Mouse (Mus musculus): ENCODE data around the gene Sac3d1. TPM values are rescaled to one million over a fixed set of nuclear protein-coding genes. Genes with fewer than 3 reads are reported as not detected.
A peak's percentile ranks its signal among the peaks of the same experiment; 100 is the strongest.

Sac3d1 gene
- total and polyA plus RNA-seq, 3 experiments, result 44.4 to 49.3 TPM; not detected in 1

DNA sequence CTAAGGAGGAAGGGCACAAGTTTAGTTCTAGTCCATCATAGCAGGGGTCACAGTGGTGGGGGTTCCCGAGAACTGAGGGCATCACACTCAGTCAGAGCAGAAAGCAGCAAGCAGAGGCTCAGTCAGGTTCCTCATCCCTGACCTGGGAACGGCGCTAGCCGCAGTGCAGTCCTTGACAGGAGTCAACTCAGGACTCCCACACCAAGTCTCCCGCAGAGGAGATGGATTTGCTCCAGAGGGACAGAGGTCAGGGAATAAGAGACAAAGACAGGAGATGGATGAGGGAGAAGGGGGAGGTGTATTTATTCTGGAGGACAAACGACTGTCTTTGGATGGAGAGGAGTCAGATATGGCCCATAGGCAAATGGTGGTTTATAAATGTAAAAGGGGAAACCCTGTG is 5.3 kb downstream of the Sac3d1 start:
- H3K27me3 ChIP-seq (ENCODE audit: control insufficient read depth in 1 of 2, insufficient read depth in 2 of 2, low read length in 2 of 2), result no peaks in the 10 kb centered on the region
- H3K9ac ChIP-seq (ENCODE audit: control insufficient read depth, low read depth, low read length, poor library complexity, severe bottlenecking), result no peak overlapping the region
- no peak for DNase-seq (ENCODE audit: low read depth, low spot score)
- peaks cover 2 to 10% of the 10 kb centered on the region in 2 experiments; a peak in 2 of 4 replicates for H3K4me1 ChIP-seq (ENCODE audit: control insufficient read depth in 1 of 2, insufficient read depth in 2 of 2, low read length in 2 of 2)
- H3K79me2 ChIP-seq (ENCODE audit: control insufficient read depth, insufficient read depth, low read length, poor library complexity), result peaks cover 20% of the 10 kb centered on the region
- peaks cover 0 to 10% of the 10 kb centered on the region in 2 experiments; a peak in 2 of 4 replicates for H3K36me3 ChIP-seq (ENCODE audit: control insufficient read depth in 1 of 2, insufficient read depth in 2 of 2, low read length in 2 of 2)
- no peak overlapping the region for H3K27ac ChIP-seq (ENCODE audit: control insufficient read depth, low read depth, low read length)
- TF ChIP-seq ZNF384 (IDR thresholded peaks at IDR 0.05; ENCODE audit: low read depth, low read length) (no peak), MAZ (IDR thresholded peaks at IDR 0.05; ENCODE audit: low read depth, low read length) (no peak), MXI1 (IDR thresholded peaks at IDR 0.05; ENCODE audit: low read depth, low read length) (no peak), POLR2AphosphoS5 (IDR thresholded peaks at IDR 0.05; ENCODE audit: borderline replicate concordance, low read depth, low read length) (no peak)
- no peak overlapping the region for H3K4me3 ChIP-seq (ENCODE audit: control insufficient read depth in 1 of 2, insufficient read depth in 1 of 2, low read depth in 2 of 2, low read length in 2 of 2)
- no peaks in the 10 kb centered on the region for H3K9me3 ChIP-seq (replicated peaks; ENCODE audit: insufficient read depth, low read length)

DNA sequence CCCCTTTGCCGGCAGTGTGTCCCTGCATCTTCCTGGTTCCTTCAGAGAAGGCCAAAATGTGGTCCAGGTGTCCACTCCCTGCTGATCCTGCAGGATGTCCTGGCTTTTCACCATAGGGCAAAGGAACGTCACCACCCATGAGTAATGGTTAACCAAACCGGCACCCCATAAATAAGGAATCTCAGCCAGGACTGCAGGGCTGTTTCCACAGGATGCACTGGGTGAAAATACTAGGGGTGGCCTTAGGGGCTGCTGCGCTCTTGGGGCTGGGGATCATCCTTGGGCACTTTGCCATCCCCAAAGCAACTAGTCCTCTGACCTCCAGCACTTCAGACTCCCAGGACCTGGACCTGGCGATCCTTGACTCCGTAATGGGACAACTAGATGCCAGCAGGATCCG is 12.9 kb downstream of the Sac3d1 start, which contains the start of gene Naaladl1:
Naaladl1 (plus strand) TSS at position 197 of the 400 bp plus-strand sequence.
- Histone ChIP-seq H3K27me3 (ENCODE audit: control insufficient read depth in 1 of 2, insufficient read depth in 2 of 2, low read length in 2 of 2) (no peaks in the 10 kb centered on the region), H3K4me3 (ENCODE audit: control insufficient read depth in 1 of 2, insufficient read depth in 1 of 2, low read depth in 2 of 2, low read length in 2 of 2) (no peak within 1 kb of the TSS), H3K79me2 (ENCODE audit: control insufficient read depth, insufficient read depth, low read length, poor library complexity) (no peaks in the 10 kb centered on the region), H3K4me1 (ENCODE audit: control insufficient read depth in 1 of 2, insufficient read depth in 2 of 2, low read length in 2 of 2) (peaks cover 24 to 33% of the 10 kb centered on the region in 2 experiments), H3K27ac (ENCODE audit: control insufficient read depth, low read depth, low read length) (peak within 1 kb of the TSS; percentile 82), H3K9ac (ENCODE audit: control insufficient read depth, low read depth, low read length, poor library complexity, severe bottlenecking) (0 out of 2 replicates have a peak within 1 kb of the TSS, but pooled peaks have one; percentile 4), H3K36me3 (ENCODE audit: control insufficient read depth in 1 of 2, insufficient read depth in 2 of 2, low read length in 2 of 2) (peaks cover 0 to 32% of the 10 kb centered on the region in 2 experiments; a peak in 2 of 4 replicates), H3K9me3 (replicated peaks; ENCODE audit: insufficient read depth, low read length) (no peaks in the 10 kb centered on the region)
- TF ChIP-seq EP300 (IDR thresholded peaks at IDR 0.05; ENCODE audit: low read depth in 1 of 2, low read length in 2 of 2) (no peak), GATA1 (IDR thresholded peaks at IDR 0.05; ENCODE audit: low read depth, low read length) (no peak), ZC3H11A (IDR thresholded peaks at IDR 0.05; ENCODE audit: low read depth, low read length) (no peak), USF2 (IDR thresholded peaks at IDR 0.05; ENCODE audit: borderline replicate concordance in 1 of 2, insufficient read depth in 1 of 2, low read depth in 1 of 2, low read length in 2 of 2) (no peak), MAX (IDR thresholded peaks at IDR 0.05; ENCODE audit: low read length) (no peak)
- DNase-seq (ENCODE audit: low read depth, low spot score), result no peak

DNA sequence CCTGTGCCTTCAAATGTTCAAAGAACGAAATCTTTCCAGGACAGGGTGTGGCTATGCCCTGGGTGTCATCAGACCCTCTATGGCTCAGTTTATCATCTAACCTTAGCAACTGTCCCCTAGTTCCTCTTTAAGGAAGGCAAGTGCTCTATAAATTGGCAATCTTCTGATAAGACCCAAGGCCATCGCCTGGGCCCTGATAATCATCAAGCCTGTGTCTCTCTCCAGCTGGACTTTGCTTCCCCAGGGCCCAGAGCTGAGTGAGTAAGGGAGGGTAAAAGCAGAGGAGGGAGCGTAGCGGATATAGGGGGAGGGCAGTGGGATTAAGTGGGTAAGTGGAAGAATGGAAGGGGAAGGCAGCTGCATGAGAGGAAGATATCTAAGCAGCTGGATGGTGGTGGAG is 14.0 kb downstream of the Sac3d1 start:
- H3K9ac ChIP-seq (ENCODE audit: control insufficient read depth, low read depth, low read length, poor library complexity, severe bottlenecking), result peak overlapping the region; percentile 37; the same call in 1 of the 2 replicates
- H3K27me3 ChIP-seq (ENCODE audit: control insufficient read depth in 1 of 2, insufficient read depth in 2 of 2, low read length in 2 of 2), result no peaks in the 10 kb centered on the region
- no peak for DNase-seq (ENCODE audit: low read depth, low spot score)
- H3K4me1 ChIP-seq (ENCODE audit: control insufficient read depth in 1 of 2, insufficient read depth in 2 of 2, low read length in 2 of 2), result peaks cover 28 to 41% of the 10 kb centered on the region in 2 experiments
- no peaks in the 10 kb centered on the region for H3K79me2 ChIP-seq (ENCODE audit: control insufficient read depth, insufficient read depth, low read length, poor library complexity)
- peaks cover 0 to 37% of the 10 kb centered on the region in 2 experiments; a peak in 2 of 4 replicates for H3K36me3 ChIP-seq (ENCODE audit: control insufficient read depth in 1 of 2, insufficient read depth in 2 of 2, low read length in 2 of 2)
- no peak overlapping the region; a peak in 1 of 4 replicates for H3K4me3 ChIP-seq (ENCODE audit: control insufficient read depth in 1 of 2, insufficient read depth in 1 of 2, low read depth in 2 of 2, low read length in 2 of 2)
- peak overlapping the region; percentile 82 for H3K27ac ChIP-seq (ENCODE audit: control insufficient read depth, low read depth, low read length)
- no peaks in the 10 kb centered on the region for H3K9me3 ChIP-seq (replicated peaks; ENCODE audit: insufficient read depth, low read length)
- TF ChIP-seq MAFK (IDR thresholded peaks at IDR 0.05; ENCODE audit: borderline replicate concordance, low read depth, low read length) (no peak), NRF1 (IDR thresholded peaks at IDR 0.05; ENCODE audit: insufficient read depth, low read depth, low read length, poor library complexity, severe bottlenecking) (no peak), ELF1 (IDR thresholded peaks at IDR 0.05; ENCODE audit: low read depth, low read length) (no peak), TAL1 (IDR thresholded peaks at IDR 0.05; ENCODE audit: low read length) (peak; percentile 8; the same call in 1 of the 2 replicates), GABPA (IDR thresholded peaks at IDR 0.05; ENCODE audit: low read depth, low read length) (no peak; the same call in 1 of the 2 replicates), JUND (IDR thresholded peaks at IDR 0.05; ENCODE audit: low read depth, low read length) (no peak), CTCF (IDR thresholded peaks at IDR 0.05 in 2 of 3, conservative IDR thresholded peaks at IDR 0.05 in 1 of 3; ENCODE audit: control insufficient read depth in 1 of 3, insufficient read depth in 1 of 3, low read depth in 2 of 3, low read length in 3 of 3, poor library complexity in 1 of 3, severe bottlenecking in 1 of 3) (no peak), MYC (IDR thresholded peaks at IDR 0.05; ENCODE audit: low read depth, low read length) (no peak), UBTF (IDR thresholded peaks at IDR 0.05; ENCODE audit: borderline replicate concordance, insufficient read depth, low read depth, low read length) (no peak), TCF12 (IDR thresholded peaks at IDR 0.05; ENCODE audit: low read depth, low read length) (peak; percentile 69; the same call in 1 of the 2 replicates), MYB (IDR thresholded peaks at IDR 0.05; ENCODE audit: low read depth, low read length) (no peak), MAZ (IDR thresholded peaks at IDR 0.05; ENCODE audit: low read depth, low read length) (0 out of 2 replicates have a peak, but pooled peaks have one; percentile 15), POLR2AphosphoS5 (IDR thresholded peaks at IDR 0.05; ENCODE audit: borderline replicate concordance, low read depth, low read length) (no peak), BHLHE40 (IDR thresholded peaks at IDR 0.05; ENCODE audit: borderline replicate concordance, low read depth, low read length) (no peak), MXI1 (IDR thresholded peaks at IDR 0.05; ENCODE audit: low read depth, low read length) (peak; percentile 48; the same call in 1 of the 2 replicates), TBP (IDR thresholded peaks at IDR 0.05; ENCODE audit: low read depth, low read length) (no peak), MAX (IDR thresholded peaks at IDR 0.05; ENCODE audit: low read length) (no peak), ETS1 (IDR thresholded peaks at IDR 0.05; ENCODE audit: low read depth, low read length) (peak; percentile 62), USF1 (IDR thresholded peaks at IDR 0.05; ENCODE audit: low read depth, low read length) (no peak)

Measured in MEL (cell line).